Mouse (Mus musculus) heart, postnatal 0 days (tissue): ENCODE results near the gene Tff3.

Source experiments
- CTCF ChIP-seq: IDR thresholded peaks from 2 replicates; pipeline ENCODE4 v1.5.1; 2016; ENCODE audit warnings: antibody characterized with exemption, control low read depth, low read depth
- EP300 ChIP-seq: IDR thresholded peaks from 2 replicates; pipeline ENCODE4 v1.6.1; 2016; ENCODE audit warnings: antibody characterized with exemption, low read depth

DNA sequence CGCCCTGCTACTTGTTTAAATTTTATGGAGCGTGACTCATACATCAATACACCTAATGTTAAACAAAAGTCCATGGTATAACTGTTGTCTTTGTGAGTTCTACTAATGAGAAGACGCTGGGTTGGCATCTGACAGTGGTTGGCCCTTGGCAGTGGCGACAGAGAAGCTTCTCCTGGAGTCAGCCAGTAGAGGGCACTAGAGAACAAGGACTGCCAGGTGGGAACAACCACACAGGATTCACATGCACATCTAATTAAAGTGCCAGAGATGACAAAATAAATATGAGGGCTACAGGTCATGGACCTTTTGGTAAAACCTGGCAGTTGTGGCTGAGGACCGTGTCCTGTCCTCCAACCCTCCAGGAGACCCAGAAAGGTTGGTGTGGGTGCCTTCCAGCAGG, 9.0 kb upstream of the Tff3 start:
- peak; percentile 88 for TF ChIP-seq CTCF
- TF ChIP-seq EP300 = no peak
